Mouse (Mus musculus): Measurements from ENCODE around the gene Nab2. TPM values are rescaled to one million over a fixed set of nuclear protein-coding genes. Genes with fewer than 3 reads are reported as not detected.

Nab2 gene
- polyA plus RNA-seq (2015; fragmentation: Nextera tagmentation; extraction: Ambion mirVana) = 3.9 and 4.2 TPM in 2 replicates

- TF ChIP-seq CTCF (IDR thresholded peaks at IDR 0.05; ENCODE audit: low read depth) = peak; percentile 49
- Histone ChIP-seq H3K4me1 (replicated peaks; ENCODE audit: control insufficient read depth, insufficient read depth, low read length) (no peaks in the 10 kb centered on the region; the same call in 1 of the 2 replicates), H3K9me3 (ENCODE audit: control insufficient read depth) (no peaks in the 10 kb centered on the region), H3K4me3 (ENCODE audit: low read depth, low read length) (peak within 1 kb of the TSS; percentile 56), H3K9ac (ENCODE audit: low read depth, low read length) (peak within 1 kb of the TSS; percentile 37), H3K36me3 (ENCODE audit: control insufficient read depth, insufficient read depth) (no peaks in the 10 kb centered on the region; the same call in 1 of the 2 replicates), H3K4me2 (replicated peaks; ENCODE audit: low read depth) (peak within 1 kb of the TSS; percentile 93), H3K27me3 (replicated peaks; ENCODE audit: control insufficient read depth, insufficient read depth, low read length) (no peaks in the 10 kb centered on the region; the same call in 1 of the 2 replicates), H3K27ac (ENCODE audit: low read depth, low read length) (peak within 1 kb of the TSS; percentile 81)
- peak; percentile 34 for ATAC-seq
- WGBS = 8% methylated on average over 39 of the region's 40 CpGs
Observed at GRCm38 (mm10) chr10:127668093-127669050, at the start of gene Nab2. Gene Nab2 (minus strand): TSS chr10:127668568.

- no peaks in the 10 kb centered on the region for H3K9me3 ChIP-seq (ENCODE audit: control insufficient read depth)
- H3K27me3 ChIP-seq (replicated peaks; ENCODE audit: control insufficient read depth, insufficient read depth, low read length) = no peaks in the 10 kb centered on the region
- TF ChIP-seq CTCF (IDR thresholded peaks at IDR 0.05; ENCODE audit: low read depth) = no peak
- H3K36me3 ChIP-seq (ENCODE audit: control insufficient read depth, insufficient read depth) = peaks cover 57% of the 10 kb centered on the region
- H3K27ac ChIP-seq (ENCODE audit: low read depth, low read length) = no peak overlapping the region
- ATAC-seq = no peak
- WGBS = 86% methylated on average over 6 of the region's 6 CpGs
- H3K4me3 ChIP-seq (ENCODE audit: low read depth, low read length) = no peak overlapping the region
- no peaks in the 10 kb centered on the region for H3K4me1 ChIP-seq (replicated peaks; ENCODE audit: control insufficient read depth, insufficient read depth, low read length)
- no peak overlapping the region; the same call in 1 of the 2 replicates for H3K9ac ChIP-seq (ENCODE audit: low read depth, low read length)
- no peak overlapping the region for H3K4me2 ChIP-seq (replicated peaks; ENCODE audit: low read depth)
Observed at GRCm38 (mm10) chr10:127712736-127713135, 44.4 kb upstream of the Nab2 start.

- TF ChIP-seq CTCF (IDR thresholded peaks at IDR 0.05; ENCODE audit: low read depth) = no peak
Observed at GRCm38 (mm10) chr10:127710331-127710730, 42.0 kb upstream of the Nab2 start.

DNA sequence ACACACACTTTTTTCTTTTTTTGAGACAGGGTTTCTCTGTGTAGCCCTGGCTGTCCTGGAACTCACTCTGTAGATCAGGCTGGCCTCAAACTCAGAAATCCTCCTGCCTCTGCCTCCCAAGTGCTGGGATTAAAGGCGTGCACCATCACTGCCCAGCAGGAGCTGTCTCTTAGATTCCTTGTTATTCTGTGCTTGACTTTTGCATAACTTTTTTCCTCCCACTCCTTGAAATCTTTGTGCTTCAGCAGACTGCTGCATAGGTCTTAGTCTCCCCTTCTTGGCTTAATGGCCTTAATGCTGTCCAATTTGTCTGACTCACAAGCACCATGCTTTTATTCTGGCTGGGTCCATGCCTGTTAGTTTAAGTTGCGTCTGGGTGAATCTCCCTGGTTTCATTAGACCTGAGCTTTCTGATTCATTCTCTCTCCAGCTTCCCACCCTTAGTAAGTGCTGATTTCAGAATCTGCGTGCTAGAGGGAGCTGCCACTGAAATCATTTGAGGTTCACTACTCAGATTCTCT, 40.5 kb upstream of the Nab2 start:
- no peak overlapping the region for H3K4me3 ChIP-seq (ENCODE audit: low read depth, low read length)
- no peaks in the 10 kb centered on the region for H3K27me3 ChIP-seq (replicated peaks; ENCODE audit: control insufficient read depth, insufficient read depth, low read length)
- WGBS = 86% methylated on average over 3 of the region's 3 CpGs
- no peak overlapping the region for H3K9ac ChIP-seq (ENCODE audit: low read depth, low read length)
- TF ChIP-seq CTCF (IDR thresholded peaks at IDR 0.05; ENCODE audit: low read depth) = no peak
- H3K9me3 ChIP-seq (ENCODE audit: control insufficient read depth) = no peaks in the 10 kb centered on the region
- no peak for ATAC-seq
- no peak overlapping the region for H3K27ac ChIP-seq (ENCODE audit: low read depth, low read length)
- H3K36me3 ChIP-seq (ENCODE audit: control insufficient read depth, insufficient read depth) = peaks cover 55% of the 10 kb centered on the region
- no peak overlapping the region for H3K4me2 ChIP-seq (replicated peaks; ENCODE audit: low read depth)
- peaks cover 2% of the 10 kb centered on the region; the same call in 1 of the 2 replicates for H3K4me1 ChIP-seq (replicated peaks; ENCODE audit: control insufficient read depth, insufficient read depth, low read length)

More at GRCm38 (mm10) chr10:127710331-127710730, 42.0 kb upstream of the Nab2 start:
- 84% methylated on average over 13 of the region's 13 CpGs for WGBS
- H3K4me1 ChIP-seq (replicated peaks; ENCODE audit: control insufficient read depth, insufficient read depth, low read length) = no peaks in the 10 kb centered on the region; the same call in 1 of the 2 replicates
- H3K36me3 ChIP-seq (ENCODE audit: control insufficient read depth, insufficient read depth) = peaks cover 60% of the 10 kb centered on the region
- no peak overlapping the region for H3K4me2 ChIP-seq (replicated peaks; ENCODE audit: low read depth)
- no peak overlapping the region for H3K27ac ChIP-seq (ENCODE audit: low read depth, low read length)
- H3K27me3 ChIP-seq (replicated peaks; ENCODE audit: control insufficient read depth, insufficient read depth, low read length) = no peaks in the 10 kb centered on the region
- H3K9ac ChIP-seq (ENCODE audit: low read depth, low read length) = no peak overlapping the region
- no peak overlapping the region for H3K4me3 ChIP-seq (ENCODE audit: low read depth, low read length)
- no peak for ATAC-seq
- no peaks in the 10 kb centered on the region for H3K9me3 ChIP-seq (ENCODE audit: control insufficient read depth)

- 63% methylated on average over 7 of the region's 7 CpGs for WGBS
- H3K4me3 ChIP-seq (ENCODE audit: low read depth, low read length) = no peak overlapping the region
- no peaks in the 10 kb centered on the region for H3K27me3 ChIP-seq (replicated peaks; ENCODE audit: control insufficient read depth, insufficient read depth, low read length)
- no peak for ATAC-seq
- H3K27ac ChIP-seq (ENCODE audit: low read depth, low read length) = no peak overlapping the region
- H3K9ac ChIP-seq (ENCODE audit: low read depth, low read length) = no peak overlapping the region
- H3K9me3 ChIP-seq (ENCODE audit: control insufficient read depth) = no peaks in the 10 kb centered on the region
- peaks cover 50% of the 10 kb centered on the region for H3K36me3 ChIP-seq (ENCODE audit: control insufficient read depth, insufficient read depth)
- H3K4me1 ChIP-seq (replicated peaks; ENCODE audit: control insufficient read depth, insufficient read depth, low read length) = peaks cover 5% of the 10 kb centered on the region; the same call in 1 of the 2 replicates
- no peak for TF ChIP-seq CTCF (IDR thresholded peaks at IDR 0.05; ENCODE audit: low read depth)
- H3K4me2 ChIP-seq (replicated peaks; ENCODE audit: low read depth) = no peak overlapping the region
Observed at GRCm38 (mm10) chr10:127707721-127708120, 39.4 kb upstream of the Nab2 start.

GRCm38 (mm10) chr10:127705783-127706182, 37.4 kb upstream of the Nab2 start:
- H3K27ac ChIP-seq (ENCODE audit: low read depth, low read length) = no peak overlapping the region
- H3K9ac ChIP-seq (ENCODE audit: low read depth, low read length) = no peak overlapping the region
- no peak for TF ChIP-seq CTCF (IDR thresholded peaks at IDR 0.05; ENCODE audit: low read depth)
- H3K4me2 ChIP-seq (replicated peaks; ENCODE audit: low read depth) = no peak overlapping the region
- no peaks in the 10 kb centered on the region for H3K27me3 ChIP-seq (replicated peaks; ENCODE audit: control insufficient read depth, insufficient read depth, low read length)
- H3K9me3 ChIP-seq (ENCODE audit: control insufficient read depth) = no peaks in the 10 kb centered on the region
- WGBS = 88% methylated on average over 4 of the region's 4 CpGs
- peaks cover 33% of the 10 kb centered on the region for H3K36me3 ChIP-seq (ENCODE audit: control insufficient read depth, insufficient read depth)
- peaks cover 5% of the 10 kb centered on the region; the same call in 1 of the 2 replicates for H3K4me1 ChIP-seq (replicated peaks; ENCODE audit: control insufficient read depth, insufficient read depth, low read length)
- no peak overlapping the region for H3K4me3 ChIP-seq (ENCODE audit: low read depth, low read length)
- no peak for ATAC-seq
